Mouse (Mus musculus): Measurements from ENCODE around the gene Prss29.

Gene Prss29

DNA sequence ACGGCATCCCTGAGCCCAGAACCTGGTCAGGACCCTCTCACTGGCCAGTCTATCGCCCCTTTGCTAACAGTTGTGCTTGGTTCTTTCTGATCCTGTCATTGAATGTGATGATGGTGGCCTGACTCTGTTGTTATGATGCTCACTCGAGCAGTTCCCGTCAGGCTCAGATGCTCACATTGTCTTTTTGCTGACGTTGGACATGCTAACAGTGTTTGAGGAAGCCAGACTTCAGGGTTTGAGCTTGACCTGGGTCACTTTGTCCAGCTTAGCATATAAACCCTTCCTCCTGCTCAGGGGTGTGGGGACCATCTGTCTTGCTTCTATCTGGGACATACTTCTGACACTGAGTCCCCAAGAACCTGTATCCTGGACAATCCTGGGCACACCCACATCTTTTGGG, at the start of gene Prss29:
Prss29 (plus strand) TSS at position 301 of the 400 bp plus-strand sequence.
- no peak for DNase-seq (ENCODE audit: extremely low read depth, insufficient read length, low spot score)

DNA sequence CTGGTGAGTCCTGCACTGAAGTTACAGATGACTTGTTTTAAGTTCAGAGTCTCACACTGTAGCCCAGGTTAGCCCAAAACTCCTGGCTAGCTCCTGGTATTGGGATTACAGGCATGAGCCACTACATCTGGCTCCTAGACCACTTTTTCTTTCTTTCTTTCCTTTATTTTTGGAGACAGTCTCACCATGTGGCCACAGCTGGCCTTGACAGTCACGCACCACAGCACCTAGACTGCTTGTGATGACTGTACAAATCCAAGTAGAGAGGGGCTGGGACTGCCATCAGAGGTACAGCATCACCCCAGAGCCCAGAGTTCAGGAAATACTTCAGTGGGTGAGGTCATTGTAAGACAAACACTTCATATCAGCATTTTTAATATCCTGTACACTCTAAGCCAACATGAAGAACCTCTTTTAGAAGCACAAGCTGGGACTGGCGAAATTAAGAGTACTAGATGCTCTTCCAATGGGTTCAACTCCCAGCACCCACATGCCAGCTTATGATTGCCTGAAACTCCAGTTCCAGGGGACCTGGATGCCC, 47.6 kb upstream of the Prss29 start:
- no peak for DNase-seq (ENCODE audit: extremely low read depth, insufficient read length, low spot score)

DNA sequence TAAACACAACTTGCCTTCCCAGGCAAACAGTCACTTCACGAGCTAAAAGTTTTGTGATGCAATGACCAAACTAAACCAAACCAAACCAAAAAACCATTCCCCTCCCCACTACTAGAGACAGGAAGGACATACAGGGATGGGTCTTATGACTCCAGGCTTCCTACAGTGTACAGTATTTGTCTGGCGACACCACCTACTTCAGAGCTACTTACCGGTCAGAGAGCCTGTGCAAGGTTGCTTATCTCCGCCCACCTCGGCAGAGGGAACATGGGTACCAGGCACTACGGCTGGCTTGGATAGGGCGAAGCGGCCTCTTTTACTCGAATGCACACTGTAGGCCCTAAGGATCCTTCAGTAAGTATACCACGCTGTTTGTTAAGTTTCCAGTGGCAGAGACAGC, 46.1 kb upstream of the Prss29 start:
- DNase-seq (ENCODE audit: extremely low read depth, insufficient read length, low spot score), result no peak

DNA sequence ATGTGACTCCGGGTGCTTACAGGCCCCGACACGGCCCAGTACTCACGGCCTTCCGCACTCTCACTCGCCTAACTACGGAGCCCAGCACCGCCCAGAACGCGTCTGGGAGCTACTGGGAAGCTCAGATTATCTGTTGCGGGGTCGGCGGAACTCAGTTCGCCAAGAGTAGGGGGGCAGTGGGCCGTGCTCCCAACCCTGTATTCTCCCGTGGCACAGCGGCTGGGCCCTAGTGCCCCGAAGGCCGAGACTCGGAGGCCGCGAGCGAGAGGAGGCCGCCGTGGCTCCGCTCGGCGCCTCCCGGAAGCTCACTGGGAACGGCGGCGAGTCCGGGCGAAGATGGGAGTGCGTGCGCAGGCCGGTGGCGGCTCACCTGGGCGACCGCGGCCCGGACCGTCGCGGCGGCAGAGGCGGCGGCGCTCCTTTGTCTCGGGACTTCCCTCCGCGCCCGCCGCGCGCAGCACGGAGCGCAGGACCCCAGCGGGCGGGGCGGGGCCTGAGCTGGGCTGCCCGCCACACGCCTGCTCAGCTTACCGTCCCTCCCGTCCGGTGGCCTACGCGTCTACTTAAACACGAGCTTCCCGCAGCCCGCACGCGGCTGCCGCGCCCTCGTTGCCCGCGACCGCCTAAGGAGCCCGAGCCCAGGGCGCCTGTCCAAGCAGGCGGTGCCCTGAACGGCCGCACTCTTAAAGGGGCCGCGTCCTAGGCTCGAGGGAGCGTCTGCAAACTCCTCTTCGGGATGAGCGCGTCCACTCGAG, 45.3 kb upstream of the Prss29 start:
- peak; percentile 95 for DNase-seq (ENCODE audit: extremely low read depth, insufficient read length, low spot score)

DNA sequence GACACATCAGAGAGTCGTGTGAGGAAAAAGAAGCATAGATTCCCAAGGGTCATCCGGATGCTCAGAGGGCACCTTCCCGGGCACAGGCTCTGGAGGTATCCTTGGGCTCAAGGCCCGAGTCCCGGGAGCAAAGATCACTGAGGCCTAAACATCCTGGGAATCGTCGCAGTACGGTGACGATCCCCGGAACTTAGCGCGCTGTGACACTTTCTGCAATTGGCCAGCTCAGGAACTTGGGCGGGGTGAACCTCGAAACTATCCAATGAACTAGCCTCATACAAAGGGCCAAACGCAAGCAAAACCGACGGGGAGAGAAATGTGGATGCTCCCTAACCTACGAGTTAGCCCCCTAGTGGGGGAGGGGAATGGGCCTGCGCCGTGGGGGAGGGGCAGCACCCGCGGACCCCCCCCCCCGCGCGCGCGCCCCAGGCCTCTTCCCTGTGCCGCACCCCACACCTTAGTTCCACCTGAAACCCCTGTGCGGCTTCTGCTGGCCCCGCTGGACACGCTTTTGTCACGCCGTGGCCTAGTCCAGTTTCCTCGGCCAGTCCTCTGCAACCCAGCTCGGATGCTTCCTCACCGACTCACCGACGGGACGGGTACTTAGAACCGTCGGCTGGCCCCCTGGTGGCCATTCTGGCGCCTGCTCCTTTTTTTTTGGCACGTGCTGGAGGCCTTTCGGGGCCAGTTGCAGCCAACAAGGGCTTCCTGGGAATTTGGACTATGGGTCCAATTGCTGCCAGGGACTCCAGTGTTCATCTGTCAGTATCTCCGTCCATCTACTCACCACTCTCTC, 44.5 kb upstream of the Prss29 start:
- peak; percentile 92 for DNase-seq (ENCODE audit: extremely low read depth, insufficient read length, low spot score)

DNA sequence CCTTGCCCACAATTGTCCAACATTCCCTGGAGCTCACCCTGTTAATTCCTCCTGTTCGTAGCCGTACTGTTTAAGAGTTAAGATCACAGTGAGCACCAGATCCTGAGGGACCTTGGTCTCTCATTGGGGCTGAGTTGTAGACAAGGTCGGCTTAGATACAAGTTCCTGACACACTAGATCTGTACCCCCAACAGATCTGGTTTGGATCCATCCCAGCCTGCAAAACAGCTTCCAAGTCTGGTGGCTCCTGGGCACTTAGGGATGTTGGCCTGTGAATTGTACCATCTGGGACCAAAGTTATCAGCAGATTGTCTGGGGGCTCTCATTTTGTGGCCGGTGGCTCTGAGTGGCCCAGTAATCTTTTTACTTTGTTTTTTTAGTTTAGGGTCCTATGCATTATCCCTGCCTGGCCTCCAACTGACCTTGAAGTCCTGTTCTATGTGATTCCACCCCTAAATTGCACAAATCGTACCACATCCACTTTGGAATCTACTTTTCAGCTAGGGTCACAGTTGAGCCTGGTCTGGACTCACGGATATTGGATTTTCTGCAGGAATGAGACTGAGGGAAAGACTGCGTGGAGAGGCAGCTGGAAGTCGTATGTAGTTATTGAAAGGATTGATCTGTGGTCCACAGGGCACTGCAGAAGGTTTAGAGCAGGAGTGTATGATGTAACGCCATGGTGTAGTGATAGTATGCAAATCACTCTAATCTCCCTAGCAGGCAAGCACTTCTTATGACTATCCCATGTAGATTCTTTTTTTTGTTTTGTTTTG, 43.7 kb upstream of the Prss29 start, which contains the start of gene Ube2i:
Ube2i (minus strand) TSS at position 52 of the 776 bp plus-strand sequence.
- DNase-seq (ENCODE audit: extremely low read depth, insufficient read length, low spot score), result no peak

DNA sequence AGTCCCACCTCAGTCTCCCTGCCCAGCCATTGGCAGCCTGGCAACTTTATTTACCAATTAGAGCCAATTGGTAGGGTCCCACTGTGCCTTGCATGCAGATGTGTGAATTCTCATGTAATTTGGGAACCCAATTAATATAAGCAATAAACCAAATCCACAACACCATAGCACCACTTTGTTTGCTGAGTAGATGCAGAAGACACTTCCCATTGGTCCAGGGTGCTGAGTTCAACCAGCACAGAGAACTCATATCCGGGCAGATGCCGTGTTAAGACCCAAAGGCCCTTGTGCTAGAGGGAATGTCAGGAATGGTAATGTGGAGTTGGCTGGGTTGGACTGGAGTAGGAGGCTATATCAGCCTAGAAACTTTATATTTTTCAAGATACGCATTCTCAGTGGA, 42.6 kb upstream of the Prss29 start:
- no peak for DNase-seq (ENCODE audit: extremely low read depth, insufficient read length, low spot score)

DNA sequence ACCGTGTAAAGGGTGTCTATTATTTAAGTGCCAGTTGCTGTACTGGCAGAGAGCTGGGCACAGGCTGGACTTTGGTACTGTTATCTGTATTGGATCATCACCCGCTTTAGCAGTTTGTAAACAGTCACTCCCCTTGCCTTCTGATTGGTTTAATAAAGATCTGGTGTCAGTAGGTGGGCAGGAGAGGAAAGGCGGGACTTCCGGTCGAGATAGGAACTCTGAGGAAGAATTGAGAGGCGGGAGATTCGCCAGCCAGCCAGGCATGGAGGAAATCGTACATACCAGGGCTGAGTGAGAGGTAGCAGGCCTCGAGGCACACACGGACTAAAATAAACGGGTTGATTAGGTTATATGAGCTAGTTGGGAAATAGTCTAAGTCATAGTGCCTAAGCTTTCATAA, 36.3 kb upstream of the Prss29 start:
- peak; percentile 60 for DNase-seq (ENCODE audit: extremely low read depth, insufficient read length, low spot score)

DNA sequence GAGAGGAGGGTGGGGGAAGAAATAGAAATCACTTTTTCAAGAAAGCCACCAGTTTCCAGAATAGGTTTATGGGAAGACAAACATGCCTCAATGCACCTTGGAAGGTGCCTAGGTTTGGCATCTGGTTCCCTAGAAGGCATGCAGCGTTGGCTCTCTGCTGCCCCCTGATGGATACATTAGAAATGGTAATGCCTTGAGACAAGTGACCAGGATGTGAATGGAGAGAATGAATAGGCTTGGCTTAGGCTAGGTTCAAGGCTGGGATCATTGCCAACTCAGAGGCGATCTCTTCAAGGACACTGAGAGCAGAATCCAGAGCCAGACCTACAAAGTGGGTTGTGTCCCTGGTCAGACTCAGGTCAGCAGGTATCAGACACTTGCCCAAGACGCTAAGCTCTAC, 33.4 kb upstream of the Prss29 start:
- peak; percentile 32 for DNase-seq (ENCODE audit: extremely low read depth, insufficient read length, low spot score)

DNA sequence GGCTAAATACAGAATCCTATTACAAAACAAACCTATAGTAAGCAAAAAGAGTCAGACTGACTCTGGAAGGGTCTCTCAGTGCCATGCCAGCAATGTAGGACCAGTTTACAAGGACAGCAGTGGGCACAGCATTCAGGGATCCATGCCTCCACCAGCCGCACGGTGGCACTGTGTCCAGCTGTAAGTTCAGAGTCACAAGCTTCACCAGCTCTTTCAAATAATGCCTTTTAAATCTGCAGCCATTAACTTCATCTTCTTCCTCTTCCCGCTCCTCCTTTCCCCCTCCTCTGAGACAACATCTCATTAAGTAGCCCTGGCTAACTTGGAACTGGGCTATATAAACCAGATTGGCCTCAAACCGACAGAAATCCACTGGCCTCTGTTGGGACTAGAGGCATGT, 29.6 kb upstream of the Prss29 start:
- peak; percentile 35 for DNase-seq (ENCODE audit: extremely low read depth, insufficient read length, low spot score)

DNA sequence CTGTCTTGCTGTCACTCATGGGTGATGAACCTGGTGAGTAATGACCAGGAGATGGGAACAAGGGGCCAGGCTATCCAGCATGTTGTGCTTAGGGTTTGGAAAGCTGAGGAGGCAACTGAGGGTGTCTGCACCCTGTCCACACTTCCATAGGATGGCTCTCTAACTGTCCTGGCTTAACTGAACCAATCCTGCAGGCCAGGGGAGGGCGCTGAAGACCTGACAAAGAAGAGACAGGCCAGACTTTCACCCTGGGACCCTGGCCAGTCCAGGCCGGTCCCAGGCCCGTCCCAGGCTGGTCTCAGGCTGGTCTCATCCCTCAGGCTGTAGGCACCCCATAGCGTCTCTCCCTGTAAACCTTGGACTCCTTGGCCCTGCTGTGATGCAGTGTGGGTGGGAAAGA, 28.0 kb upstream of the Prss29 start:
- no peak for DNase-seq (ENCODE audit: extremely low read depth, insufficient read length, low spot score)

DNA sequence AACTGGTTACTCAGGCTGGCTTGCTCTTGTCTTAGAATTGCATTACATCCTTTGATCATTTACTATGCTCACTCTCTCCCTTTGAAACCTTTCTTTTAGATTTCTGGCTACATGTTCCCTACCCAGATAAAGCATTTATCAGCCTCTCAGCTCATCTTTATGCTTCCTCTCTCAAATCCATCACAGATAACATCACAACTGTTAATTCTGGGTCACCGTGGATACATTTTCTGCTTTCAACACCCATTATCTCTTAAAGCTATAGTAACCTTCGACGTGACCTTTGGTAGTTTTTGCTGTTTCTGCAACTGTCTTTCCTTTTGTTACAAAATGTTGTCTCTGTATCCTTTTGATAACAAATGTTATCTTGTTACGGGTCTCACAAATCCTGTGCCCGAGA, 25.0 kb upstream of the Prss29 start:
- no peak for DNase-seq (ENCODE audit: extremely low read depth, insufficient read length, low spot score)

DNA sequence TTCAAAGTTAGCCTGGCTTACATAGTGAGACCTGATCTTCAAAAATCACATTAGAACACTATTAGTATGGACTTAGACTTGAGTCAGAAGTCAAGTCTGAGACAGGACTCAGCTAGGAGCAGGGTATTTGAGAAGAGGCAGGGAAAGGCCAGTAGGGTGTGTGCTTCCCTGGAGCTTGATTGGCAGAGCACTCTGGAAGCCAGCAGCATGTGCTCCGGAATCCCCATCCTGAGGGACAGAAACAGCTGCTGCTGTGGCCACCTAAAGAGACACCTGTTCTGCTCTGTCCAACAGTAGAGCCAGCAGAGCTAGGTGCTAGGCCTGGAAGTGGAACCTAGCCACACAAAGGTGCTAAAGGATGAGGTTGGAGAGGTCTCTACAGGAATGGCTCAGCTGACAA, 24.3 kb upstream of the Prss29 start:
- DNase-seq (ENCODE audit: extremely low read depth, insufficient read length, low spot score), result no peak

DNA sequence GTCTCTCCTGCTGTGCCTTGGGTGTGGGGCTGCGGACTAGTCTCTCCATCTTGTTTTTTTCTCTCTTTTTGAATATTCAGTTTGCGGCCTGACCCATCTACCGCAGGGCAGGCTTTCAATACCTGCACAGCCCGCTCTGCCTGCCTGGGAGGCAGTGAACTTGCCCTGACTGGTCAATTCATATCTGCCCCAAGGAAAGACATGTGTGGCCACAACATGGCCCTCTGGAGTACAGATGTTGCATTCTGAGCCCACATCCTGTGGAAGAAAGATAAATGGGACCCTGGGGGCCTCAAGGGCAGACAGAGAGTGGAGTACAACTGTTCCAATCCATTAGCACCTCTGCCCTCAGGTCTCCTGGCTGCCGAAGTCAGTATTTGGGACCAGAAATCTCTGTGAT, 20.4 kb upstream of the Prss29 start, which contains the start of gene Prss34:
Prss34 (plus strand) TSS at position 301 of the 400 bp plus-strand sequence.
- no peak for DNase-seq (ENCODE audit: extremely low read depth, insufficient read length, low spot score)

DNA sequence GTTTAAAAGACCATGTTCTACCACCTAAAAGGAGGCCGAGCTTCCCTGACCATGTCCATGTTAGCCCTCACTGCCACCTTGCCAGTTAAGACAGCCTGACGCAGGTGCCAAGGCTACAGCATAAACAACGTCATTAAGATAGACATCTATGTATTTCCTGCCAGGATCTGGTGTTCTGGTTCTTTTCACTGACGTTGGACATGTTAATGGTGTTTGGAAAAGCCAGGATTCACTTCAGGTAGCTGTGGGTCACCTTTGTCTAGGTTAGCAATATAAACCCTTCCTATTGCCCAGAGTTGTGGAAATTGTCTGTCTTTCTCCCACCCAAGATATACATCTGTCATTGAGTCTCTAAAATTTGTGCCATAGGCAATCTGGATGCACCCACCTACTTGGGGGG, 10.1 kb upstream of the Prss29 start, which contains the start of gene Prss28:
Prss28 (plus strand) TSS at position 301 of the 400 bp plus-strand sequence.
- DNase-seq (ENCODE audit: extremely low read depth, insufficient read length, low spot score), result no peak

DNA sequence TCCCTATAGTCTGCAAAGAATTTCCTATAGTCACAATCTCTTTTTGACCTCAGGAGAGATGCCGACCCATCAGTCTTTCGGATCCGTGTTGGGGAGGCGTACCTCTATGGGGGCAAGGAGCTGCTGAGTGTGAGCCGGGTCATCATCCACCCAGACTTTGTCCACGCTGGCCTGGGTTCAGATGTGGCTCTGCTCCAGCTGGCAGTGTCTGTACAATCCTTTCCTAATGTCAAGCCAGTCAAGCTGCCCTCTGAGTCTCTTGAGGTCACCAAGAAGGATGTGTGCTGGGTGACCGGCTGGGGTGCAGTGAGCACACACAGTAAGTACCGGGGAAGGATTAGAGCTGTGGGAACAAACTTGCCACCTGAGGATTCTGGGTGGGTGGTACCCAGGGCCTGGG, 2.4 kb downstream of the Prss29 start:
- no peak for DNase-seq (ENCODE audit: extremely low read depth, insufficient read length, low spot score)

DNA sequence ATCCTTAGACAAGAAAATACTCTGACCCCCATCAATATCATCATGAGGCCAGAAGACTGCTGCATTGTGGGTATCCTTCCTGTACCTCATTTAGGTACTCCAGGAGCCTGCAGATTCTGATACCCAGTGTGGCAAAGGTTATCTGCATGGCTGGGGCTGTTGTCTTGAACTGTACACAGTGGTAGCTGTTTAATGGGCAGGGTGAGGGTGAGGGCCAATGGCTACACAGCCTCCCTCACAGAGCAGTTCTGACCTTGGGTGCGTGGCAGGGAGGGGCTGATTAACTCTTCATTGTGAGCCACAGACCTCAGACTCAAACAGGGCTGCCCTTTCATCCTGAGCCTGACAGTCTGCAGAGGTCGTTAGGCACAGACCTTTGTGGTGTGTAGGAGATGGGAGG, 4.5 kb downstream of the Prss29 start:
- DNase-seq (ENCODE audit: extremely low read depth, insufficient read length, low spot score), result no peak

DNA sequence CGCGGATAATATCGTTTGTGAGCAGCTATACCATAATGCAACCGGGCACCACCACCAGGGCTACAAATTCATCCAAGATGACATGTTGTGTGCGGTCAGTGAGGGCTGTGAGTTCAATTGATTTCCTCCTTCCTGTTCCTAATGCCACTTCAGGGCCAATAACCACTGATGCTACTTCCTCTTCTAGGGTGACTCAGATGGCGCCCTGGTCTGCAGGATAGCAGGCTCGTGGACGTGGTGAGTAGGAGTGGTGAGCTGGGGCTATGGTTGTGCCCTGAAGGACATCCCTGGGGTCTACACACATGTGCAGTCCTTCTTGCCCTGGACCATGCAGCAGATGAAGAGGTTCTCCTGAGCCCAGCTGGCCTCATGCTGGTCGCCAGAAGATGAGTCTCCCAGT, 13.9 kb downstream of the Prss29 start:
- DNase-seq (ENCODE audit: extremely low read depth, insufficient read length, low spot score), result no peak

DNA sequence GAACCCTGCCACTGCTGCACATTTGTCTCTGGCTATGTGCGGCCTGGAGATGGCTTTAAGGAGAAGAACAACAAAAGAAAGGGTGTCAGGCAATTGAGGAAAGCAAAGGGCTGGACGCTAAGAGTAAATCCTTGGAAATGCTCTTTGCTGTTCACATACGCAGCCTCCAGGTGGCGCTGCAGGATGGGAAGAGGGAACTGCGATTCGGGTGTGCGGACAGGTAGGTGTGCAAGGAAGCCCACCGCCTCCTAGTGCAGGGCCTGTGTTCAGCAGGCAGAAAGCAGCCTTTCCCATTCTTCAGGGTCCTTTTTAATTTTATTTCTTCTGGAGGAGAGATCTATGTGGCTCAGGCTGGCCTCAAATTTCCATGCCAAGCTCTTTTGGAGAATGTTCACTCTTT, 15.5 kb downstream of the Prss29 start:
- DNase-seq (ENCODE audit: extremely low read depth, insufficient read length, low spot score), result peak; percentile 23

DNA sequence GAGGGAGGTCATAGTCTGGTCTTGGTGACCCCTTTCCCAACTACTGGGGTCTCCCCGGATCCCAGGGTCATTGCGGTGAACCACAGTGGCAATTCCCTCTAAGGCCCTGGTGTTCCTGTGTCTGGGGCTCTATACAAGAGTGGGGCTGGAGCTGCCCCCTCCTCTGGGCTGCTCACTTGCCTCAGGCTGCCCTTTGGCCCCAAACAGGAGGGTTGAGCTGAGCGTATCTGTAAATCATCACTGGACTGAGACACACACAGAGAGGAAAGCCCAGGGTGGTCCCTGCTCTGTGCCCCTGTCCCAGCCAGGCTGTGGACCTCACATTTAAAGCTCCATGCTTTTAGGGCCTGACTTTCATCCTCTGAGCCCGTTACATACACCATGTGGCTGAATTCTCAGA, 19.8 kb downstream of the Prss29 start:
- DNase-seq (ENCODE audit: extremely low read depth, insufficient read length, low spot score), result no peak

DNA sequence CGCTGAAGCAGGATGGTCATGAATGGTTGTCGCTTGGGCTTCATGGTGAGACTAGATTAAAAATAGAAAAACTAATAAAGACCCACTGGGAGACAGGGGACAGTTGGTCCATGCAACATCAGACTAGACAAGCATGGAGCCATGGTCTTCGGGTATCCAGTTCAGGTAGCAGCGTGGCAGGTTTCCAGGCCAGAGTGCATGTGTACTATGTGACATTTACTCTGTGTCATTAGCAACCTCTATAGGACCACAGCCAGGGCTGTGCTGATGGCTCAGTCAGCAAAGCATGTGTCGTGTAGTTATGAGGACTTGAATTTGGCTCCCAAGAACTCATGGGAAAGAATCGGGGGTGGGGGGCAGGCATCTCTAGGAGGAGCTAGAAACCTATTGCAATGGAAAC, 21.5 kb downstream of the Prss29 start:
- DNase-seq (ENCODE audit: extremely low read depth, insufficient read length, low spot score), result no peak
